Mouse (Mus musculus) forebrain, postnatal 0 days (tissue): ENCODE measurements around the gene Sox6. TPM values are rescaled to one million over a fixed set of nuclear protein-coding genes. Genes with fewer than 3 reads are reported as not detected.

Experiments
- ATAC-seq: fragments of 200-750 bp; cut with Nextera tagmentation; 2 replicates; pipeline ENCODE4 v1.8.0; 2017; ENCODE audit warnings: mild to moderate bottlenecking, moderate library complexity
- DNase-seq: peaks from one replicate; pipeline ENCODE4 v3.0.0-alpha.2; 2015
- H3K27ac ChIP-seq: fragments of 300-500 bp; sonication (generic); 2 replicates; pipeline ENCODE4 v1.5.1; 2014; ENCODE audit warnings: low read depth, mild to moderate bottlenecking, antibody characterized with exemption, low read length, moderate library complexity, mixed read lengths
- H3K27me3 ChIP-seq: fragments of 300-500 bp; sonication (generic); 2 replicates; pipeline ENCODE4 v1.6.1; 2014; ENCODE audit warnings: mild to moderate bottlenecking, low read length, mixed read lengths; ENCODE audit not compliant: insufficient read depth
- H3K36me3 ChIP-seq: fragments of 300-500 bp; sonication (generic); 2 replicates; pipeline ENCODE4 v1.6.1; 2014; ENCODE audit warnings: mild to moderate bottlenecking, moderate library complexity; ENCODE audit not compliant: insufficient read depth
- H3K4me1 ChIP-seq: fragments of 300-500 bp; sonication (generic); 2 replicates; pipeline ENCODE4 v1.6.1; 2014; ENCODE audit warnings: antibody characterized with exemption; ENCODE audit not compliant: insufficient read depth
- H3K4me2 ChIP-seq: fragments of 300-500 bp; sonication (generic); 2 replicates; pipeline ENCODE4 v1.6.1; 2014; ENCODE audit warnings: low read depth, mild to moderate bottlenecking, moderate library complexity
- H3K4me3 ChIP-seq: fragments of 300-500 bp; sonication (generic); 2 replicates; pipeline ENCODE4 v1.5.1; 2014; ENCODE audit warnings: low read depth, low read length, mixed read lengths
- H3K9ac ChIP-seq: fragments of 300-500 bp; sonication (generic); 2 replicates; pipeline ENCODE4 v1.6.1; 2014; ENCODE audit warnings: mild to moderate bottlenecking
- H3K9me3 ChIP-seq: fragments of 300-500 bp; sonication (generic); 2 replicates; pipeline ENCODE4 v1.6.1; 2016; ENCODE audit warnings: low read length
- CTCF ChIP-seq: sonication (generic); IDR thresholded peaks from 2 replicates; pipeline ENCODE4 v1.5.1; 2016; ENCODE audit warnings: antibody characterized with exemption, control low read depth, low read depth
- WGBS: fragments of 180-500 bp; shearing (Covaris S2); extraction: QIAGEN DNeasy Blood & Tissue Kit; methylation state at CpG from one replicate; pipeline ENCODE4 v1.1.7; 2014; 5-methylcytosine and 5-hydroxymethylcytosine counted together
- polyA plus RNA-seq: library from polyadenylated mRNA; unstranded; fragments of >200 nt; fragmentation: Nextera tagmentation; extraction: Ambion mirVana; gene quantifications from 2 replicates; pipeline ENCODE4 v1.2.1, GENCODE M21; 2015
- total RNA-seq: library from RNA; depleted of rRNA; stranded (reverse); fragments of >200 nt; gene quantifications from 2 replicates; pipeline ENCODE4 v1.2.3, GENCODE M21; 2014

The Sox6 gene
- total and polyA plus RNA-seq, 2 experiments from 2014 or later = 46.2 to 64.7 TPM

DNA sequence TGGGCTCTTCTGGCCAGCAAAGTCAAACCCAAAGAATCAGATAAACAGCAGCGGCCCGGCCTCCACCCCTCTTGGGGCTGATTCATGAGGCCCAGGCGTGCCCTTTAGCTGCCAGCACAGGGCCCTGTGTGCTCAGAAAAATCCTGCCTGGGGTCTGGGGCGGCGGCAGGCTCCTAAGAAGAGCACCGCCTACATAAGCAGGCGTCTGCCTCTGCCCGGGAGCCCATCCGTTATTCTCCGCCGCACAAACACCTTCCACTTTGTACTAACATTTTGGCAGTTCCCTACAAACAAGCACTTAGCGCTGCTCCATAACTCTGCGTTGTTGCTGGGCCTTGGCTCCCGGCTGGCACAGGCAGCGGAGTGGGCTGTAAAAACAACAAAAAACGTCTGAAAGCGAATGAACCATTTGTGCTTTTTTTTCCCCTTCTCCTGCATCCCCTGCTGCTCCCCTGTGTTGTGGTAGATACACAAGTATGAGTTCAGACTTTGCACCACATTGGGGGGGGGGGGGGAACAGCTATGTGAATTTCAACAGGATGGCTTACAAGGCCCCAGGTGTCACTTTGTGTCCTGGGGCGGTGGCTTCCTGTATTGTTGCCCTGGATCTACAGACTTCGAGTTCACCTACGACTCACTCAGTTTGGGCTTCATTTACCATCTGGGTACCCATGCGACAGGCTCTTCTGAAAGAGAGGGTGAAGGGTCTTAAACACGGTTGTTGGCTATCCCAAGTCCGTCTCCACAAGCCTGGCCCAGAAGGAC lies 588.0 kb downstream of the Sox6 start:
- no peak overlapping the region for H3K4me2 ChIP-seq
- H3K4me1 ChIP-seq = no peaks in the 10 kb centered on the region
- H3K4me3 ChIP-seq = no peak overlapping the region
- TF ChIP-seq CTCF = no peak
- no peak overlapping the region for H3K27ac ChIP-seq
- ATAC-seq (peak; percentile 29; the same call in 1 of the 2 replicates), DNase-seq (no peak)
- H3K36me3 ChIP-seq = no peaks in the 10 kb centered on the region
- no peaks in the 10 kb centered on the region for H3K9me3 ChIP-seq
- WGBS = 30% methylated on average over 23 of the region's 23 CpGs
- H3K27me3 ChIP-seq = peaks cover 4% of the 10 kb centered on the region
- no peak overlapping the region for H3K9ac ChIP-seq

DNA sequence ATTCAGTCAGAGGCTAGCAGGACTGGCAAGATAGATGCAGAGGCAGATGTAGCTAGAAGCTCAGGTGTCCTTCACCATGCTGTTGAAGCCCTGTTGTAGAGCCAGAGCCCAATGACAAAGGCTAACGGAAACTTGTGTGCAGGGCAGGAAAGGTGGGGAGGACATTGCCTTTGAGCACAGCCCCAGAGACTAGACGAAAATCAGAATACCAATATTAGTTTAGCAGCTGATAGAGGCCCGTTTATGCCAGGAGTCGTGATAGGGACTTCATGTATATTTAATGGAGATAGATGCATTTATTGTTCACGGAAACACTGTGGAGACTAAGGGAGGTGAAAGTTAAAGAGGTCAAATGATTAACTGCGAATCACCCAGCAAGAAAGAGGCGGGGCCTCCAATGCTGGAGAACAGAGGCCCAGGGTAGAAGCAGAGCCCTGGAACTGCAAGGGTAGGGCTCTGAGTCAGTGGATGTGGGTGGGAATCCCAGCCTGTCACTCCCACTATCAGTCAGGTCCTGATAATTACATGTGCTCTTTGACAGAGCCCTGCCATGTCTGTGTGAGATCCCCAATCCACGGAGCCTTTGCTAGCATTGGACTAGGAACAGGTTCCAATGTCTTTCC lies 590.1 kb downstream of the Sox6 start:
- Histone ChIP-seq H3K4me1 (no peaks in the 10 kb centered on the region), H3K36me3 (no peaks in the 10 kb centered on the region), H3K4me2 (no peak overlapping the region), H3K4me3 (no peak overlapping the region), H3K27ac (no peak overlapping the region), H3K9me3 (no peaks in the 10 kb centered on the region), H3K9ac (no peak overlapping the region), H3K27me3 (peaks cover 4% of the 10 kb centered on the region)
- ATAC-seq (no peak), DNase-seq (no peak)
- no peak for TF ChIP-seq CTCF
- WGBS = 75% methylated on average over 8 of the region's 8 CpGs

DNA sequence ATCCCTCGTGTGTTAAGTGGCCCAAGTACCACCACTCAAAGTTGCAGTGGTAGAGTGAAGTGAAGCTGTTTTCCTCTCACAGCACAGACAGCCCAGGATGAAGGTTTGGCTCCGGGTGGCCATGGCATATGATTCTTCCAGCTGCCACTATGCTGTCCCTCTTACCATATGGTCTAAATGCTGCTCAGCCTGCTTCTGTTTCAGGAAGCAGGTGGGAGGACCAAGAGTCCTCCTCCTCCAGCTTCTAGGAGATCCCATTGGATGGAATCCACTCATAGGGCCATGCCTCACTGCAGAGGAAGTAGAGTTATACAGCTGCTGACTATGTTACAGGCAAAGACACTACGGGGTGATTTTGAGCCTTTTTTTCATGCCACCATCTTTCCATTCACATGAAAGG lies 591.5 kb downstream of the Sox6 start:
- Histone ChIP-seq H3K4me3 (no peak overlapping the region), H3K36me3 (no peaks in the 10 kb centered on the region), H3K9me3 (no peaks in the 10 kb centered on the region), H3K9ac (no peak overlapping the region), H3K4me2 (no peak overlapping the region), H3K4me1 (no peaks in the 10 kb centered on the region), H3K27me3 (peaks cover under 1% of the 10 kb centered on the region), H3K27ac (no peak overlapping the region)
- no peak for TF ChIP-seq CTCF
- DNase-seq = no peak
- WGBS = 76% methylated on average over 3 of the region's 3 CpGs
- no peak for ATAC-seq

DNA sequence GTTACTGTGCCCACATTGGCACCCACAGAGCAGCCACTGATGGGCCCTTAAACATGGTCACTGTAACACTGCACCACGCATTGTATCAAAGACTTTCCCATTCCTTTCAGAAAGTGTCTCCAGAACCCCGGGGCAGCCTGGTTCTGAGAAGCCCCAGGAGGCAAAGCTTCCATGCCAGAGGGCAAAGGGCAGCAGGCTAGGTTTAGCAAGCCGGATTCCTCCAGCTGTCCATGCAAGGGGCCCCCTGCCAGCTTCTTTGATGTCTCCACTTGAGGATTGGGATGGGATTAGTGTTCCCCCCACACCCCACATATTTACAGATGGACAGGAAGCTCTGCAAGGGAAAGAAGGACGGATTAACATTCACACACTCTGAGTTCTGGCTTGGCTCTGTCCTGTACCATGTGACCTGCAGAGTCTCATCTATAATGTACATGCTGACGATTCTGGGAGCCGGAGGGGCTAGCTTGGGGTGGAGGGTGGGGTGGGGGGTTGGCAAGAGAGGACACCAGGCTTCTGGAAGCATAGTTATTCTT lies 592.0 kb downstream of the Sox6 start:
- no peaks in the 10 kb centered on the region for H3K4me1 ChIP-seq
- no peaks in the 10 kb centered on the region for H3K36me3 ChIP-seq
- H3K27ac ChIP-seq = no peak overlapping the region
- no peak overlapping the region for H3K9ac ChIP-seq
- no peaks in the 10 kb centered on the region; the same call in 1 of the 2 replicates for H3K27me3 ChIP-seq
- no peak for TF ChIP-seq CTCF
- no peaks in the 10 kb centered on the region for H3K9me3 ChIP-seq
- H3K4me3 ChIP-seq = no peak overlapping the region
- 33% methylated on average over 6 of the region's 6 CpGs for WGBS
- DNase-seq (no peak), ATAC-seq (no peak)
- no peak overlapping the region for H3K4me2 ChIP-seq

DNA sequence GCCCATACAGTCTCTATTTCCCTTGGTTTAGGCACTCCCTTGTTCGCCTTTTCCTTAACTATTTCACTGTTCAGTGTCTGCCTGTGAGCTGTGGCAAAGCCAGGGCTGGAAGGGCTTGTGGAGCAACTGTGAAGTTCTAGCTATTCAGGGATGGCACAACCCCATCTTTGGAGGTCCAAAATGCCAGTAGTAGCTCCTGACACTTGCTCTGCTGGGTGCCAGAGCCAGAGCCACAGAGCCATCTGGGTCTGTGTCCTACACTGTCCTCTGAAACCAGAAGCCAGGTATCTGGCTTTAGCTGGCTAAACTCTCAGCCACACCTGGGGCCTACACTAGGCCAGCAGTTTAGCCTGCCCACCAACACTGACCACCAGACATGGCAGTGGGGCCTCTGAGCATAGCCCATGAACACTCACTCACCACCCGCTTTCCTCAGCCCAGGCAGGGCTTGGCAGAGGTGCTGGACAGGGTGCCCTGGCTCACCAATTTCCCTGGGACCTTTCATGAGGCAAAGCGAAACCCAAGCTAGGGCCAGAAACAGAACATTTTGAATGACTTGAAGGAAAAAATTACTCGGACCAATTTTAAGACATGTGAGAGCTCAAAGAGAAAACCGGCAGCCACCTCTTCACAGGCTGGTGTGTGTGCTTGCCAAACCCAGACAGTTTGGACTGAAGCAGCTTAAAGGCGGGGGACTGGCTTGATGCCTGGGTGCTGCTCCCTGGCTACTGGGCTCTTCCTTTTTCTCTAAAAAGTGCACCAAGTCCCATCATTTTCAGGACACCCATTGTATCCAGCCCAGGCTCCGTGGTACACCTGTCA lies 612.2 kb downstream of the Sox6 start:
- no peaks in the 10 kb centered on the region for H3K36me3 ChIP-seq
- ATAC-seq = no peak
- DNase-seq = peak; percentile 39
- no peak overlapping the region for H3K4me3 ChIP-seq
- no peaks in the 10 kb centered on the region for H3K27me3 ChIP-seq
- WGBS = 62% methylated on average over 7 of the region's 7 CpGs
- H3K27ac ChIP-seq = no peak overlapping the region
- no peak for TF ChIP-seq CTCF
- no peak overlapping the region for H3K9ac ChIP-seq
- H3K9me3 ChIP-seq = no peaks in the 10 kb centered on the region
- H3K4me2 ChIP-seq = no peak overlapping the region
- H3K4me1 ChIP-seq = 0 out of 2 replicates have a peak, but pooled peaks cover under 1% of the 10 kb centered on the region

DNA sequence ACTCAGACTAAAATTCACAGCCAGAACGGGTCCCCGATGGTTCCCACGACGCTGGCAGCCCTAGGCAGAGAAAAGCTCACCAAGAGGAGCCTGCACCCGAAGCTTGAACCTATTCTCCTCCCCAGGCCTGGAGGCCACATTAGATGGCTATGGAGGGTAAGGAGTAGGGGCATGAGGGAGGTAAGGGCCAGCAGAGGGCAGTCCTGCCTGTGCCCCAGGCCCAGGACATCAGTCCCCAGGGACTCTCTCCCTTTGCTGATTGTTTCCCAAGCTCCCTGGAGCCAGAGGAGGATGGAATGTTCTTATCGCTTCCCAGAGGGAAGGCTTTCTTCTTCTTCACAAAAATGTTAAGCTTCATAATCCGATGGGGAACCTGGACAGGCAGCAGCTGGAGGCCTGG lies 615.8 kb downstream of the Sox6 start:
- DNase-seq (no peak), ATAC-seq (no peak)
- Histone ChIP-seq H3K4me3 (no peak overlapping the region), H3K27ac (no peak overlapping the region), H3K36me3 (no peaks in the 10 kb centered on the region), H3K4me2 (no peak overlapping the region), H3K4me1 (peaks cover 7% of the 10 kb centered on the region; the same call in 1 of the 2 replicates), H3K9ac (no peak overlapping the region), H3K27me3 (no peaks in the 10 kb centered on the region), H3K9me3 (no peaks in the 10 kb centered on the region)
- WGBS = 76% methylated on average over 7 of the region's 7 CpGs
- no peak for TF ChIP-seq CTCF
